ENCODE assay signal across 8 mouse cellular contexts in the genomic region with DNA sequence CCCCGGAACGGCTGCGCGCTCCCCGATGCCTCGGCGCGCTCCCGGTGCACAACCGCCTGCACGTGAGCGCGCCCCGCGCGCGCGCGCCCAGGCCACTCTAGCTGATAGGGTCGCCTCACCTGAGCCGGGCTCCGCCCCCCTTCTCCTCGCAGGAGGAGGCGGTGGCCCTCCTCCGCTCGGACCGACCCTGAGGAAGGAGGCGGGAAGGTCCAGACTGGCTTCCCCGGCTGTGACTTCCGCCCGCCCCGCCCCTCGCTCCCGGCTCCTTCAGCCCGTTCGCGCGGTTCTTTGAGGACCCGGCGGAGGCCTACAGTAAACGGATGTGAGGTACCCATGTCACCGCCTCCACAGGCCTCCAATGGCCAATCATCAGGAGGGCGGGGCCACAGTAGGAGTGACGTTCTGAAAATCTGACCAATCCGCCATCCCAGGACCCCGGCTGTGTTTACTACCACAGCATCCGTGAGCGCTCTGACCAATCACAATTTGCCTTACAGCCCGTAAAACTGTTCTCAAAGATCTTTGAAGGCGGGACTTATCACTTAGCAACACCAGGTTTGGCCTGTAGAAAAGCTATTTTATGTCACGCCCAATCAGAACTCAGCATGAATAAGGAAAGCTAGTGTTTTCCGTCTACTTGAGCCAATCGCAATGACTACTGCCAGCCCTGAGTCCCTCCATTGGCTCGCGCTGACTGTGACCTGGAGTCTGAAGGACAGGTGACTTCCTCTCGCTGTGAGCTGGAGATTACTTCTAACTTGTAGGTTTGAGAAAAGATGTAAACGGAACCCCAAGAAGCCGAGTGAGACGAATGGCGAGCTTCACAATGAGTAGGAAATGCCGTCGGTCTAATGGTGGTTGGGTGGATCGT. TPM values are rescaled to one million over a fixed set of nuclear protein-coding genes. Genes with fewer than 3 reads are reported as not detected.
A peak's percentile ranks its signal among the peaks of the same experiment; 100 is the strongest.
DNase-seq lines count a peak whose midpoint lies in the region; ATAC-seq and TF ChIP-seq lines count a peak whose summit lies in the region.

A gene (minus strand): TSS at position 308 of the 871 bp plus-strand sequence.

- peak within 1 kb of the TSS; percentile 88 for H3K4me3 ChIP-seq in ES-Bruce4 (ENCODE audit: low read depth, low read length)
- peak within 1 kb of the TSS; percentile 82 for H3K4me3 ChIP-seq in forebrain, embryonic 13.5 days
- H3K4me3 ChIP-seq in liver, postnatal 0 days (ENCODE audit: low read depth, low read length): peak within 1 kb of the TSS; percentile 84
- peak within 1 kb of the TSS; percentile 80 for H3K4me3 ChIP-seq in neural tube, embryonic 14.5 days (ENCODE audit: low read depth, low read length)

- no peaks in the 10 kb centered on the region for H3K9me3 ChIP-seq in ES-Bruce4 (replicated peaks; ENCODE audit: control insufficient read depth, insufficient read depth, low read length, poor library complexity, severe bottlenecking)
- no peaks in the 10 kb centered on the region for H3K9me3 ChIP-seq in forebrain, embryonic 13.5 days (replicated peaks)
- no peaks in the 10 kb centered on the region for H3K9me3 ChIP-seq in liver, postnatal 0 days (ENCODE audit: low read length)
- no peaks in the 10 kb centered on the region for H3K9me3 ChIP-seq in neural tube, embryonic 14.5 days (ENCODE audit: control insufficient read depth, low read length)

- TF ChIP-seq POLR2A in ES-Bruce4 (IDR thresholded peaks at IDR 0.05; ENCODE audit: insufficient read depth, low read length): peak; percentile 35

- under 1% methylated on average over 56 of the region's 63 CpGs for WGBS in forebrain, embryonic 13.5 days
- WGBS in large intestine, adult 2 months: under 1% methylated on average over 63 of the region's 63 CpGs
- 2% methylated on average over 51 of the region's 63 CpGs for WGBS in liver, postnatal 0 days (ENCODE audit: insufficient replicate concordance)
- WGBS in neural tube, embryonic 14.5 days: under 1% methylated on average over 63 of the region's 63 CpGs

- peak; percentile 96 for ATAC-seq in cerebellum, adult (ENCODE audit: insufficient number of reproducible peaks, low FRiP score, low TSS enrichment)
- peak; percentile 98 for ATAC-seq in forebrain, embryonic 13.5 days
- ATAC-seq in liver, postnatal 0 days: peak; percentile 95
- peak; percentile 98 for ATAC-seq in neural tube, embryonic 14.5 days (ENCODE audit: low read depth)

- intact Hi-C loops in heart, postnatal 10 days (cut with DNase I): loop anchor here (1.0 to 10.0 kb wide), 2 partner anchors 73 to 842 kb away; no protein-coding TSS in a partner anchor

- no peaks in the 10 kb centered on the region for H3K36me3 ChIP-seq in ES-Bruce4 (ENCODE audit: control insufficient read depth, insufficient read depth, low read length, poor library complexity, severe bottlenecking)
- H3K36me3 ChIP-seq in forebrain, embryonic 13.5 days (ENCODE audit: poor library complexity, severe bottlenecking): no peaks in the 10 kb centered on the region
- no peaks in the 10 kb centered on the region for H3K36me3 ChIP-seq in liver, postnatal 0 days (replicated peaks; ENCODE audit: insufficient read depth, low read length)
- H3K36me3 ChIP-seq in neural tube, embryonic 14.5 days (ENCODE audit: control insufficient read depth, insufficient read depth, low read length): no peaks in the 10 kb centered on the region

- H3K27ac ChIP-seq in ES-Bruce4 (ENCODE audit: insufficient read depth, low read length): peak within 1 kb of the TSS; percentile 79
- peak within 1 kb of the TSS; percentile 95 for H3K27ac ChIP-seq in forebrain, embryonic 13.5 days
- peak within 1 kb of the TSS; percentile 100 for H3K27ac ChIP-seq in liver, postnatal 0 days (ENCODE audit: low read depth)
- peak within 1 kb of the TSS; percentile 93 for H3K27ac ChIP-seq in neural tube, embryonic 14.5 days (ENCODE audit: low read depth, low read length)

- no peak for TF ChIP-seq EP300 in ES-Bruce4 (IDR thresholded peaks at IDR 0.05; ENCODE audit: insufficient read depth, low read depth, low read length)
- no peak; the same call in 1 of the 2 replicates for TF ChIP-seq EP300 in liver, postnatal 0 days (IDR thresholded peaks at IDR 0.05; ENCODE audit: low read depth)

- peak; percentile 100 for DNase-seq in heart, postnatal 10 days
- DNase-seq in large intestine, adult 2 months (ENCODE audit: low read depth, low spot score): peak; percentile 100
- peak; percentile 99 for DNase-seq in liver, postnatal 0 days
- DNase-seq in testis, postnatal 10 days (ENCODE audit: low spot score): peak; percentile 98

- TF ChIP-seq CTCF in ES-Bruce4 (IDR thresholded peaks at IDR 0.05; ENCODE audit: low read depth, low read length): no peak
- no peak for TF ChIP-seq CTCF in liver, postnatal 0 days (IDR thresholded peaks at IDR 0.05; ENCODE audit: low read depth)

- H3K9ac ChIP-seq in ES-Bruce4 (ENCODE audit: low read depth, poor library complexity, severe bottlenecking): peak within 1 kb of the TSS; percentile 73
- peak within 1 kb of the TSS; percentile 93 for H3K9ac ChIP-seq in forebrain, embryonic 13.5 days
- peak within 1 kb of the TSS; percentile 87 for H3K9ac ChIP-seq in liver, postnatal 0 days (replicated peaks)
- peak within 1 kb of the TSS; percentile 84 for H3K9ac ChIP-seq in neural tube, embryonic 14.5 days (replicated peaks; ENCODE audit: low read depth, low read length)

- H3K27me3 ChIP-seq in ES-Bruce4 (ENCODE audit: control insufficient read depth, insufficient read depth, low read length, poor library complexity, severe bottlenecking): no peaks in the 10 kb centered on the region
- H3K27me3 ChIP-seq in forebrain, embryonic 13.5 days: no peaks in the 10 kb centered on the region
- H3K27me3 ChIP-seq in liver, postnatal 0 days (ENCODE audit: insufficient read depth, low read length): no peaks in the 10 kb centered on the region
- H3K27me3 ChIP-seq in neural tube, embryonic 14.5 days (ENCODE audit: control insufficient read depth, insufficient read depth, low read length): no peaks in the 10 kb centered on the region

- no peaks in the 10 kb centered on the region for H3K4me1 ChIP-seq in ES-Bruce4 (ENCODE audit: control insufficient read depth, insufficient read depth, low read length)
- peaks cover 24% of the 10 kb centered on the region for H3K4me1 ChIP-seq in forebrain, embryonic 13.5 days
- H3K4me1 ChIP-seq in liver, postnatal 0 days (ENCODE audit: insufficient read depth): peaks cover 22% of the 10 kb centered on the region
- H3K4me1 ChIP-seq in neural tube, embryonic 14.5 days (ENCODE audit: control insufficient read depth, insufficient read depth, low read length): peaks cover 21% of the 10 kb centered on the region

- H3K4me2 ChIP-seq in forebrain, embryonic 13.5 days: peak within 1 kb of the TSS; percentile 84
- H3K4me2 ChIP-seq in liver, postnatal 0 days (ENCODE audit: low read depth, low read length): peak within 1 kb of the TSS; percentile 95
- peak within 1 kb of the TSS; percentile 84 for H3K4me2 ChIP-seq in neural tube, embryonic 14.5 days (ENCODE audit: low read depth, low read length)

RNA-seq across cellular contexts. Expression of the gene that starts here (rescaled TPM):
- 11.2 and 12.8 TPM in 2 replicates for polyA plus RNA-seq in ES-Bruce4 (2011; ENCODE audit: insufficient read depth, insufficient read length, low read depth, missing spikeins)
- polyA plus RNA-seq in forebrain, embryonic 13.5 days (2015; fragmentation: Nextera tagmentation; extraction: Ambion mirVana): 41.4 and 49.4 TPM in 2 replicates
- total RNA-seq in heart, postnatal 10 days (2021): 10 to 100 TPM in 1 of 2 experiments, 1 to 10 TPM in 1; 8.5 to 11.6 TPM
- 4.1 and 7.4 TPM in 2 replicates for polyA plus RNA-seq in large intestine, adult 2 months (2012; rRNA removed)
- 5.4 and 6.5 TPM in 2 replicates for polyA plus RNA-seq in liver, postnatal 0 days (2015; fragmentation: Nextera tagmentation; extraction: Ambion mirVana)
- polyA plus RNA-seq in neural tube, embryonic 14.5 days (2014; fragmentation: Nextera tagmentation; extraction: Ambion mirVana): 43.5 and 47.3 TPM in 2 replicates

Comparison
In these comparisons a context has a peak if more than half of its experiments do, and no peak if none do; other contexts are left out.
1. Peak in every context shown above with its lines: DNase-seq, ATAC-seq, H3K4me3 ChIP-seq and H3K27ac ChIP-seq.